Mouse (Mus musculus) C2C12 (cell line): ENCODE measurements around the gene Hist3h2a.

Experiments
- CTCF ChIP-seq: IDR thresholded peaks from one replicate; pipeline ENCODE4 v1.5.1; 2011; ENCODE audit not compliant: control insufficient read depth, insufficient read depth, insufficient read length
- MYOD1 ChIP-seq: IDR thresholded peaks from one replicate; pipeline ENCODE4 v1.6.1; 2011; ENCODE audit warnings: low read depth; ENCODE audit not compliant: control insufficient read depth, insufficient read length

- no peak for TF ChIP-seq CTCF
- TF ChIP-seq MYOD1, result no peak
Observed at GRCm38 (mm10) chr11:58979183-58979582, 24.7 kb downstream of the Hist3h2a start.
